Mouse (Mus musculus) heart, postnatal 0 days (tissue): ENCODE measurements around the gene Adrb1.

Experiments used
- CTCF ChIP-seq: IDR thresholded peaks from 2 replicates; pipeline ENCODE4 v1.5.1; 2016; ENCODE audit warnings: antibody characterized with exemption, control low read depth, low read depth
- EP300 ChIP-seq: IDR thresholded peaks from 2 replicates; pipeline ENCODE4 v1.6.1; 2016; ENCODE audit warnings: antibody characterized with exemption, low read depth

GRCm38 (mm10) chr19:56682843-56683242 lies 39.2 kb upstream of the Adrb1 start:
- TF ChIP-seq CTCF (no peak), EP300 (no peak)
